Mouse (Mus musculus) inflammation-experienced regulatory T-cells, adult 6 months (primary cell): ENCODE data around the gene Prkg2. TPM values are rescaled to one million over a fixed set of nuclear protein-coding genes. Genes with fewer than 3 reads are reported as not detected.

ENCODE experiments used
- ATAC-seq: one replicate; pipeline ENCODE4 v1.8.0; 2017
- polyA plus RNA-seq, 3 experiments: library from polyadenylated mRNA; unstranded; fragments of 100-300 nt; shearing (Covaris generic); gene quantifications; one replicate each; pipeline ENCODE4 v1.2.1; 2017

Gene Prkg2
- polyA plus RNA-seq, 3 experiments from 2014 or later = not detected

DNA sequence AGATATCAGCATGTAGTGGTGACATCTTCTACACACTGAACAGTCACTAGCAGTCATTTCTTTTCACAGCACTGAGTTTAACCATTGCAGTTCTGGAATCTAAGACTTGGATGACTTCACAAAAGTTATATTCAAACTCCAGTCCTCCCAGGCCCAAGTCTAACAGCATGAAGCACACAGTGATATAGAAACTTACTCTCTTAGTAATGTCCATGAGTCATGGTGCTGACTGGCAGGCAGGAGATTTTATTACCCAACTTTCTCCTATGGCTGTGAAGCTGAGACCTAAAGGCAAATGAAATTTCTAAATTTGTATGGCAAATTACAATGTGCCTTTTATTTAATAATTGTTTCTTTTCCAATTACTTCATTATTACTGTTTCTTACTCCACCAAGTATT lies 139.2 kb downstream of the Prkg2 start:
- ATAC-seq = no peak

DNA sequence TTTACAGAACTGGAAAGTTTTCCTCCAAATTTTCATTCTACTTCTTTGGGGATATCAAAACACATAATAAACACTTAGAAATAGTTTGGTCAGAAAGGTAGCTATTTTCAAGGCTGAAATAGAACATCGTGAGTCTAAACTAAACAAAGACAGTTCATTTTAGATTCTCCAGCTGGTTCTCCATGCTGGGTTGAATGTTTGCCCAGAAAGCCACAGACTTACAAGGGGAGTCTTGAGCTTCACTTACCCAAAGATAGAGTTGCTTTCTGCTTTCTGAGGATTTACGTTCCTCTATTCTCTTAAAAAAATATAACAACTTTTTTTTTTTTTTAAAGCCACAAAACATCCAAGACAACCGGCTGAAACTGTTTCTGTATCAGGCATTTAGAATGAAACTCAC lies 142.9 kb downstream of the Prkg2 start:
- no peak for ATAC-seq

DNA sequence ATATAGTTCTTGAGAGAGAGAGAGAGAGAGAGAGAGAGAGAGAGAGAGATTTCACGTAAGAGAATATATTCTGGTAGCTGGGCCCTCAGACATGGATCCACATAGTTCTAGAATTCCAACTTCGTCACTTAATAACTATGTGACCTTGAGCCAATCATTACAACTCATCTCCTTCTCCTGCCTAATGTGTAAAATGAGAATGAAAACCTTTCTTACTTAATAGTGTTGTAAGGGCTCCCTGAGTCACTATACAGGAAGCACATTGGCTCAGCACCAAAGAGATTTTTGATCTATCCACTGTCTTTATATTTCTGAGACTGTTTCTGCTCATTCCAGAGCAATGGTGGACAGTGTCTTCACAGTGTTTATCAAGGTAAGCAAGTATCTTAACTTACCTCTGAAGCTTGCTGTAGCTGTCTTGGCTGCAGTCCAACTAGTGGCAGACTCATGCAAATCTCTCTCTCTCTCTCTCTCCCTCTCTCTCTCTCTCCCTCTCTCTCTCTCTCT lies 146.6 kb downstream of the Prkg2 start:
- ATAC-seq = no peak

DNA sequence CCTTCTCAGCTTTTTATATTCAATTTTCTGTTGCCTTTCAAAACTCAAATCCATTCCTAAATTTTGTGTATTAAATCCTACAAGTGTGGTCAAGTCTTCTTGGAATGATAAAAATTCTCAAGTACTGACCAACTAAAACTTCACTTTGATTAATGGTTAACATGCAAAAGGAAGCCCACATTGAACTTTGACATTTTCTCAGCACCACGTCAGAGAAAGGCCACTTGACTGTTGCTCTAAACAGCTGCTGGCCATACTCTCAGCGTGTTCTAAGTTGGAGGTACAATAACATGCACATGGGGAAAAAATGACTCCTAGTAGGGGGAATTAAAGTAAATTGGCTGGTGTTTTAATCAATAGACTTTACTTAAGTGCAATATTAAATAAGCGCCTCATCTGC lies 155.1 kb downstream of the Prkg2 start:
- no peak for ATAC-seq

Other genes starting within 250 kb of the Prkg2 start
- gene Bmp3, start 182.9 kb downstream of the Prkg2 start, polyA plus RNA-seq = under 1 TPM in 1 of 3 experiments, not detected in 2; 0.08 TPM